Mouse (Mus musculus): ENCODE results near the gene Gm5478. TPM values are rescaled to one million over a fixed set of nuclear protein-coding genes. Genes with fewer than 3 reads are reported as not detected.

The Gm5478 gene
- polyA plus RNA-seq (2014; fragmentation: Illumina TruSeq; extraction: RNeasy Lipid Tissue Mini Kit (QIAGEN cat#74804); ENCODE audit: low replicate concordance) = not detected

DNA sequence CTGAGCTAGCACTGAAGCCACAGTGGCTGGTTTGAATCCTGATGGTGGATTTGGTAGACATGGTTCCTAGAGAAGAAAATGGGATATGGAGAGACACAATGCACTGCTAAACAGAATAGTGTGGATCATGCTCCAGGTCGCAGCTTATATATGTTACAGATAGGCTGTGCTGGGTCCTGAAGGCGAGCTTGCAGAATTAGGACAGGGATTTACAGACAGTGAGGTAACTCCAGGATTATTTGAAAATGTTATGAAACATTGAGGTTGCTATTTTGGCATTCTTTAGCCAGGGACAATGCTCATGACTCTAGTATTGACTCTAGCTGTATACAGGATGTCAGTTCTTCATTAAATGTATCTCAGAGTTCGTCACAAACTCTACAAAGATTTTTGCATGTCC lies at the start of gene Gm5478:
Gene Gm5478 (minus strand): TSS at position 101 of the 400 bp plus-strand sequence.

DNA sequence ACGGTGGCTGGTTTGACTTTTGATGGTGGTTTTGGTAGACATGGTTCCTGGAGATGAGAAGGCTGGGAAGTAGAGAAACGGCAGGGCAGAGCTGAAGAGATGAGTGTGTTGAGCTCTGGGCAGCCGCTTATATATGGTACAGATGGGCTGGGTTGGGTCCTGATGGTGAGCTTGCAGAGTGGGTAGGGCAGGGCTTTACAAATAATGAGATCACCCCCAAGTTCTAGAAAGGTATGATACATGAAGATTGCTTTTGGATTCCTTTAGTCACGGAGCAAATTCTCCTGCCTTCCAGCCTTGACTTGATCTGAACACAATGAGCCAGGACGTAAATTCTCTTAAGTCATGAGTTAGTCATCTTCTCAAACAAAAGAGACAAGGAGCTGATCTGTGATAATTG lies 47.0 kb upstream of the Gm5478 start, which contains the start of gene Krt6a:
Gene Krt6a (minus strand): TSS at position 101 of the 400 bp plus-strand sequence.

DNA sequence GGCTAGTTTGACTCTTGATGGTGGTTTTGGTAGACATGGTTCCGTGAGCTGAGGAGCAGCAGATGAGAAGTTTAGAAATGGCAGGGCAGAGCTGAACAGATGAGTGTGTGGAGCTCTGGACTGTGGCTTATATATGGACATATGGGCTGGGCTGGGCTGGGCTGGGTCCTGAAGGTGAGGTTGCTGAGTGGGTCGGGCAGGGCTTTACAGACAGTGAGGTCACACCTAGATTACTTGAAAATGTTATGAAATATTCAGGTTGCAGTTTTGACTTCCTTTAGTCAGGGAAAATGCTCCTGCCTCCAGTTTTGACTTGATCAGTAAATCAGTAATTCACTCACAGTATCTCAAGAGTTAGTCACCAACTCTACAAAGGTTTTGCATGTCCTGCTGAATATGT lies 33.0 kb upstream of the Gm5478 start, which contains the start of gene Krt6b:
Gene Krt6b (minus strand): TSS at position 101 of the 400 bp plus-strand sequence.

DNA sequence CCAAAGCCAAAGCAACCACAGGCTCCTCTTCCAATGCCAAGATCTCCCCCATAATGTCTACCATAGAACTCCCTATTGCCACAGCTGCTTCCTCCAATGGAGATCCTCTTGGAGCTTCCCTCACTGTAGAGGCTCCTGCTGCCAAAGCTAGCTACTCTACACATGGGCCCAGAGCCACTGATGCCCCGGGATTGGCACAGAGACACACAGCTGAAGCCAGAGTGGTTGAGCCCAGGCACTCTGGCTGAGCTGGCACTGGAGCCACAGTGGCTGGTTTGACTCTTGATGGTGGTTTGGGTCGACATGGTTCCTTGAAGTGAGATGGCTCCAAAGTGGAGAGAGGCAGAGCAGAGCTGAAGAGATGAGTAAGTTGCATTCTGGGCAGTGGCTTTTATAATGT lies 19.3 kb downstream of the Gm5478 start, which contains the start of gene Gm5414:
Gene Gm5414 (minus strand): TSS at position 305 of the 400 bp plus-strand sequence.

Other genes with a start within 250 kb of the Gm5478 start
- 0.85 TPM for gene Krt7, start 236.3 kb downstream of the Gm5478 start, polyA plus RNA-seq (2014; fragmentation: Illumina TruSeq; extraction: RNeasy Lipid Tissue Mini Kit (QIAGEN cat#74804); ENCODE audit: low replicate concordance)
- not detected for gene Krt87, start 208.6 kb downstream of the Gm5478 start, polyA plus RNA-seq (2014; fragmentation: Illumina TruSeq; extraction: RNeasy Lipid Tissue Mini Kit (QIAGEN cat#74804); ENCODE audit: low replicate concordance)
- not detected for gene Krt88, start 199.6 kb downstream of the Gm5478 start, polyA plus RNA-seq (2014; fragmentation: Illumina TruSeq; extraction: RNeasy Lipid Tissue Mini Kit (QIAGEN cat#74804); ENCODE audit: low replicate concordance)
- not detected for gene Krt81, start 183.6 kb downstream of the Gm5478 start, polyA plus RNA-seq (2014; fragmentation: Illumina TruSeq; extraction: RNeasy Lipid Tissue Mini Kit (QIAGEN cat#74804); ENCODE audit: low replicate concordance)
- not detected for gene Krt86, start 173.9 kb downstream of the Gm5478 start, polyA plus RNA-seq (2014; fragmentation: Illumina TruSeq; extraction: RNeasy Lipid Tissue Mini Kit (QIAGEN cat#74804); ENCODE audit: low replicate concordance)
- gene Krt83, start 155.9 kb downstream of the Gm5478 start, polyA plus RNA-seq (2014; fragmentation: Illumina TruSeq; extraction: RNeasy Lipid Tissue Mini Kit (QIAGEN cat#74804); ENCODE audit: low replicate concordance) = not detected
- not detected for gene Gm49425, start 130.1 kb downstream of the Gm5478 start, polyA plus RNA-seq (2014; fragmentation: Illumina TruSeq; extraction: RNeasy Lipid Tissue Mini Kit (QIAGEN cat#74804); ENCODE audit: low replicate concordance)
- gene Krt84, start 114.6 kb downstream of the Gm5478 start, polyA plus RNA-seq (2014; fragmentation: Illumina TruSeq; extraction: RNeasy Lipid Tissue Mini Kit (QIAGEN cat#74804); ENCODE audit: low replicate concordance) = not detected
- not detected for gene Krt82, start 96.7 kb downstream of the Gm5478 start, polyA plus RNA-seq (2014; fragmentation: Illumina TruSeq; extraction: RNeasy Lipid Tissue Mini Kit (QIAGEN cat#74804); ENCODE audit: low replicate concordance)
- gene Krt90, start 84.4 kb downstream of the Gm5478 start, polyA plus RNA-seq (2014; fragmentation: Illumina TruSeq; extraction: RNeasy Lipid Tissue Mini Kit (QIAGEN cat#74804); ENCODE audit: low replicate concordance) = not detected
- not detected for gene Krt75, start 73.5 kb downstream of the Gm5478 start, polyA plus RNA-seq (2014; fragmentation: Illumina TruSeq; extraction: RNeasy Lipid Tissue Mini Kit (QIAGEN cat#74804); ENCODE audit: low replicate concordance)
- not detected for gene Gm5414, start 19.2 kb downstream of the Gm5478 start, polyA plus RNA-seq (2014; fragmentation: Illumina TruSeq; extraction: RNeasy Lipid Tissue Mini Kit (QIAGEN cat#74804); ENCODE audit: low replicate concordance)
- not detected for gene Krt6b, start 32.9 kb upstream of the Gm5478 start, polyA plus RNA-seq (2014; fragmentation: Illumina TruSeq; extraction: RNeasy Lipid Tissue Mini Kit (QIAGEN cat#74804); ENCODE audit: low replicate concordance)
- gene Krt6a, start 46.9 kb upstream of the Gm5478 start, polyA plus RNA-seq (2014; fragmentation: Illumina TruSeq; extraction: RNeasy Lipid Tissue Mini Kit (QIAGEN cat#74804); ENCODE audit: low replicate concordance) = not detected
- gene Krt5, start 65.5 kb upstream of the Gm5478 start, polyA plus RNA-seq (2014; fragmentation: Illumina TruSeq; extraction: RNeasy Lipid Tissue Mini Kit (QIAGEN cat#74804); ENCODE audit: low replicate concordance) = not detected
- not detected for gene Krt71, start 95.7 kb upstream of the Gm5478 start, polyA plus RNA-seq (2014; fragmentation: Illumina TruSeq; extraction: RNeasy Lipid Tissue Mini Kit (QIAGEN cat#74804); ENCODE audit: low replicate concordance)
- gene Krt72, start 139.1 kb upstream of the Gm5478 start, polyA plus RNA-seq (2014; fragmentation: Illumina TruSeq; extraction: RNeasy Lipid Tissue Mini Kit (QIAGEN cat#74804); ENCODE audit: low replicate concordance) = not detected
- not detected for gene Krt73, start 155.0 kb upstream of the Gm5478 start, polyA plus RNA-seq (2014; fragmentation: Illumina TruSeq; extraction: RNeasy Lipid Tissue Mini Kit (QIAGEN cat#74804); ENCODE audit: low replicate concordance)
- not detected for gene Krt2, start 170.8 kb upstream of the Gm5478 start, polyA plus RNA-seq (2014; fragmentation: Illumina TruSeq; extraction: RNeasy Lipid Tissue Mini Kit (QIAGEN cat#74804); ENCODE audit: low replicate concordance)
- gene Krt1, start 203.4 kb upstream of the Gm5478 start, polyA plus RNA-seq (2014; fragmentation: Illumina TruSeq; extraction: RNeasy Lipid Tissue Mini Kit (QIAGEN cat#74804); ENCODE audit: low replicate concordance) = not detected
- gene Krt77, start 222.3 kb upstream of the Gm5478 start, polyA plus RNA-seq (2014; fragmentation: Illumina TruSeq; extraction: RNeasy Lipid Tissue Mini Kit (QIAGEN cat#74804); ENCODE audit: low replicate concordance) = not detected
- gene Krt76, start 245.5 kb upstream of the Gm5478 start, polyA plus RNA-seq (2014; fragmentation: Illumina TruSeq; extraction: RNeasy Lipid Tissue Mini Kit (QIAGEN cat#74804); ENCODE audit: low replicate concordance) = not detected